Comparison of ENCODE assay signal across 25 mouse cellular contexts in genomic region chr3:19848736-19849269, GRCm38 (mm10).
DNase-seq lines count a peak whose midpoint lies in the region; ATAC-seq and TF ChIP-seq lines count a peak whose summit lies in the region.
"Had no signal": no experiment of that assay in that cellular context is flagged by ENCODE, and none has a peak within 500 bp of the region (broad histone marks: within the 10 kb centered on the region; RNA-seq: fewer than 3 reads in every experiment).

No protein-coding gene starts in this region.

- no peak overlapping the region for H3K9ac ChIP-seq in forebrain, embryonic 14.5 days (ENCODE audit: low read length)
- H3K9ac ChIP-seq in forebrain, embryonic 11.5 days (ENCODE audit: low read length): no peak overlapping the region
- no peak overlapping the region for H3K9ac ChIP-seq in neural tube, embryonic 15.5 days (replicated peaks)
- no peak overlapping the region for H3K9ac ChIP-seq in forebrain, postnatal 0 days
- H3K9ac ChIP-seq: embryonic facial prominence, embryonic 12.5 days; heart, embryonic 13.5 days; hindbrain, embryonic 15.5 days; intestine, embryonic 15.5 days had no signal

- H3K4me3 ChIP-seq in forebrain, embryonic 14.5 days (ENCODE audit: low read depth, low read length): no peak overlapping the region
- H3K4me3 ChIP-seq in forebrain, embryonic 11.5 days (ENCODE audit: low read depth, low read length): no peak overlapping the region
- H3K4me3 ChIP-seq in neural tube, embryonic 15.5 days (replicated peaks): no peak overlapping the region
- no peak overlapping the region for H3K4me3 ChIP-seq in forebrain, postnatal 0 days (ENCODE audit: low read depth, low read length)
- H3K4me3 ChIP-seq: embryonic facial prominence, embryonic 12.5 days; erythroblast, embryonic 14.5 days; heart, embryonic 10.5 days; heart, embryonic 13.5 days; hindbrain, embryonic 15.5 days; intestine, embryonic 15.5 days had no signal

- 26% methylated on average over 1 of the region's 1 CpGs for WGBS in forebrain, embryonic 14.5 days
- WGBS in forebrain, embryonic 11.5 days: 70% methylated on average over 1 of the region's 1 CpGs
- WGBS in neural tube, embryonic 15.5 days: 67% methylated on average over 1 of the region's 1 CpGs
- WGBS in forebrain, postnatal 0 days: 13% methylated on average over 1 of the region's 1 CpGs

- no peak overlapping the region for H3K27ac ChIP-seq in forebrain, embryonic 14.5 days (ENCODE audit: low read depth, low read length)
- H3K27ac ChIP-seq in forebrain, embryonic 11.5 days (ENCODE audit: low read depth, low read length): no peak overlapping the region
- H3K27ac ChIP-seq in neural tube, embryonic 15.5 days (replicated peaks): no peak overlapping the region
- H3K27ac ChIP-seq in forebrain, postnatal 0 days (ENCODE audit: low read depth, low read length): no peak overlapping the region
- H3K27ac ChIP-seq: embryonic facial prominence, embryonic 12.5 days; heart, embryonic 10.5 days; heart, embryonic 13.5 days; hindbrain, embryonic 15.5 days; intestine, embryonic 15.5 days had no signal

- peak; percentile 60 for ATAC-seq in forebrain, embryonic 14.5 days
- no peak for ATAC-seq in forebrain, embryonic 11.5 days (replicated peaks; ENCODE audit: low FRiP score)
- ATAC-seq in neural tube, embryonic 15.5 days (ENCODE audit: low FRiP score): peak; percentile 8; the same call in 1 of the 2 replicates
- peak; percentile 20; the same call in 1 of the 2 replicates for ATAC-seq in forebrain, postnatal 0 days
- ATAC-seq: CD4-positive, CD25-positive, alpha-beta regulatory T cell, adult 4 months; intestine, embryonic 15.5 days had no signal

- H3K4me2 ChIP-seq in forebrain, embryonic 14.5 days (ENCODE audit: low read length): no peak overlapping the region
- H3K4me2 ChIP-seq in forebrain, embryonic 11.5 days (ENCODE audit: low read depth, low read length, severe bottlenecking): no peak overlapping the region
- H3K4me2 ChIP-seq in neural tube, embryonic 15.5 days: no peak overlapping the region
- no peak overlapping the region for H3K4me2 ChIP-seq in forebrain, postnatal 0 days (ENCODE audit: low read depth)
- H3K4me2 ChIP-seq: embryonic facial prominence, embryonic 12.5 days; heart, embryonic 13.5 days; hindbrain, embryonic 15.5 days; intestine, embryonic 15.5 days had no signal

- no peaks in the 10 kb centered on the region for H3K27me3 ChIP-seq in forebrain, embryonic 14.5 days (replicated peaks; ENCODE audit: control insufficient read depth, insufficient read depth, low read length)
- no peaks in the 10 kb centered on the region for H3K27me3 ChIP-seq in forebrain, embryonic 11.5 days (ENCODE audit: control insufficient read depth, insufficient read depth, low read length)
- H3K27me3 ChIP-seq in neural tube, embryonic 15.5 days (replicated peaks): no peaks in the 10 kb centered on the region
- no peaks in the 10 kb centered on the region for H3K27me3 ChIP-seq in forebrain, postnatal 0 days (ENCODE audit: insufficient read depth, low read length)
- H3K27me3 ChIP-seq: embryonic facial prominence, embryonic 12.5 days; heart, embryonic 13.5 days; hindbrain, embryonic 15.5 days; intestine, embryonic 15.5 days had no signal

- H3K4me1 ChIP-seq in forebrain, embryonic 14.5 days (ENCODE audit: control insufficient read depth, insufficient read depth, low read length): no peaks in the 10 kb centered on the region
- H3K4me1 ChIP-seq in forebrain, embryonic 11.5 days (replicated peaks; ENCODE audit: control insufficient read depth, insufficient read depth, low read length): no peaks in the 10 kb centered on the region
- H3K4me1 ChIP-seq in neural tube, embryonic 15.5 days: no peaks in the 10 kb centered on the region
- H3K4me1 ChIP-seq in forebrain, postnatal 0 days (ENCODE audit: insufficient read depth): no peaks in the 10 kb centered on the region
- H3K4me1 ChIP-seq: embryonic facial prominence, embryonic 12.5 days; heart, embryonic 10.5 days; hindbrain, embryonic 15.5 days; intestine, embryonic 15.5 days had no signal

- DNase-seq in forebrain, embryonic 14.5 days (ENCODE audit: low spot score): peak; percentile 31
- no peak for DNase-seq in forebrain, embryonic 11.5 days (ENCODE audit: low spot score)
- no peak for DNase-seq in neural tube, embryonic 10.5 days (ENCODE audit: extremely low spot score, low spot score)
- DNase-seq in forebrain, postnatal 0 days: no peak
- DNase-seq in kidney, adult 8-10 months: no peak
- DNase-seq in thymus, postnatal 4 days: no peak
- DNase-seq: adrenal gland, adult 8-10 months; adrenal gland, postnatal 25 days; cerebellum, adult 18-20 months; cerebellum, adult 9-10 months; cerebellum, postnatal 14 days; gastrocnemius, postnatal 25 days; heart, adult 18-20 months; heart, postnatal 14 days; heart, postnatal 4 days; kidney, adult 11 months; kidney, adult 9 months had no signal

- no peak for TF ChIP-seq CTCF in forebrain, postnatal 0 days (IDR thresholded peaks at IDR 0.05; ENCODE audit: low read depth)

- no peaks in the 10 kb centered on the region for H3K9me3 ChIP-seq in forebrain, embryonic 14.5 days (replicated peaks; ENCODE audit: control insufficient read depth, low read length)
- H3K9me3 ChIP-seq in forebrain, embryonic 11.5 days (ENCODE audit: control insufficient read depth, low read length): no peaks in the 10 kb centered on the region
- no peaks in the 10 kb centered on the region for H3K9me3 ChIP-seq in neural tube, embryonic 15.5 days (replicated peaks)
- H3K9me3 ChIP-seq in forebrain, postnatal 0 days (ENCODE audit: low read length): no peaks in the 10 kb centered on the region
- H3K9me3 ChIP-seq: embryonic facial prominence, embryonic 12.5 days; heart, embryonic 10.5 days; heart, embryonic 13.5 days; hindbrain, embryonic 15.5 days; intestine, embryonic 15.5 days had no signal

- H3K36me3 ChIP-seq in forebrain, embryonic 14.5 days (ENCODE audit: control insufficient read depth, insufficient read depth, low read length): no peaks in the 10 kb centered on the region
- no peaks in the 10 kb centered on the region for H3K36me3 ChIP-seq in forebrain, embryonic 11.5 days (ENCODE audit: control insufficient read depth, insufficient read depth, low read length)
- H3K36me3 ChIP-seq in neural tube, embryonic 15.5 days: no peaks in the 10 kb centered on the region
- H3K36me3 ChIP-seq in forebrain, postnatal 0 days (ENCODE audit: insufficient read depth): no peaks in the 10 kb centered on the region
- H3K36me3 ChIP-seq: embryonic facial prominence, embryonic 12.5 days; heart, embryonic 10.5 days; heart, embryonic 13.5 days; hindbrain, embryonic 15.5 days; intestine, embryonic 15.5 days had no signal
